Mouse (Mus musculus): ENCODE data around the gene Itpa. TPM values are rescaled to one million over a fixed set of nuclear protein-coding genes. Genes with fewer than 3 reads are reported as not detected.

Gene Itpa
- total RNA-seq, 2 experiments from 2014 or later: 42.2 to 48.9 TPM

GRCm38 (mm10) chr2:130653303-130653702 is 14.1 kb upstream of the Itpa start:
- intact Hi-C loops (cut with DNase I): no loop called here
- DNase-seq (ENCODE audit: extremely low spot score in 1 of 2, low spot score in 2 of 2): no peak

DNA sequence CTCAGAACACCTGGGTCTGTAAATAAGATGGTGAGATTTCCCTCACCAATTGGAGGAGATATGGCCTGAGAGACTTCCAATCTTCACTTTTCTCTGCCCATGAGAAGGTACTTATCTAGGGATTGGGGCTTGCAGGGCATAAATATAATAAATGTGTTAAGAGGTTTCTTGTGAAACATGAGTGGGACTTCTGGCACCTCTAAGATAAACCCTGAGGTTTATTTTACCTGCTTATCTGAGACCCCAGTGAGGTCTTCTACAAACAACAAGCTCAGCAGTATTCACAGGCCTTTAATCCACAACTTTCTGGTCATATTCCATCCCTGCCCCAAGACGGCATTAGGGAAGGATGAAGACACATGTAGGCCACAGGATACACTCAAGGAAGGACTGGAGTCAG is 13.7 kb upstream of the Itpa start:
- intact Hi-C loops (cut with DNase I): no loop called here
- no peak for DNase-seq (ENCODE audit: extremely low spot score in 1 of 2, low spot score in 2 of 2)

DNA sequence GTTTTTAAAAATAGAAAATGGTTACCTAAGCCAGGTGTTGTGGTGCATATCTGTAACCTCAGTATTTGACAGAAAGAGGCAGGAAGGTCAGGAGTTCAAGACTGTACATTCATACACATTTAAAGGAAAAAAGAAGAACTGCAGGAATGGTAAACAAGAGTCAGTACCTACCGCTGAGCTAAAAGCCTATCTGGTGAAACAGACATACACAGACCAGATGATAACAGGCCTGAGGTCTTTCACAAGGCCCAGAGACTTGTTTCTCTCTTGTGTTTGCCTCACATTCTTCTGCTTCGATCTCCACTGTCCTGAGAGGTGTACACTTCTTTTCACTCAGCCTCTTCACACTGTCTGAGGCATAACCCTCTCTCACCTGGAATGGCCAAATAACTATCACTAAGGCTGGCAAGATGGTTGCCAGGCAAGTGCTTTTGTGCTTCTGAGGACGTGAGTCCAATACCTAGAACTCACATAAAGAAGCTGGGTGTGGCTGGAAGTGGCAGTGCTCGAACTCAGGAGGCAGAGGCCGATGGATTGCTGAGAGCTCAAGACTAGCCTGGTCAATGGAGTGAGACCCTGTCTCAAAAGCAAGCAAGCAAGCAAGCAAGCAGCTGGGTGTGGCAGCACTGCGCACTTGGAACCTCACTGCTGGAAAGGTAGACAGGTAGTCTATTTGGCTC is 11.6 kb upstream of the Itpa start:
- intact Hi-C loops (cut with DNase I): no loop called here
- DNase-seq (ENCODE audit: extremely low spot score in 1 of 2, low spot score in 2 of 2): no peak

GRCm38 (mm10) chr2:130656536-130656935 is 10.9 kb upstream of the Itpa start:
- DNase-seq (ENCODE audit: extremely low spot score in 1 of 2, low spot score in 2 of 2): no peak
- intact Hi-C loops (cut with DNase I): no loop called here

GRCm38 (mm10) chr2:130657541-130657940 is 9.9 kb upstream of the Itpa start:
- peak in 1 of 2 experiments; percentile 32 for DNase-seq (ENCODE audit: extremely low spot score in 1 of 2, low spot score in 2 of 2)
- intact Hi-C loops (cut with DNase I): no loop called here

GRCm38 (mm10) chr2:130658530-130658929 is 8.9 kb upstream of the Itpa start:
- DNase-seq (ENCODE audit: extremely low spot score in 1 of 2, low spot score in 2 of 2): no peak
- intact Hi-C loops (cut with DNase I): no loop called here

DNA sequence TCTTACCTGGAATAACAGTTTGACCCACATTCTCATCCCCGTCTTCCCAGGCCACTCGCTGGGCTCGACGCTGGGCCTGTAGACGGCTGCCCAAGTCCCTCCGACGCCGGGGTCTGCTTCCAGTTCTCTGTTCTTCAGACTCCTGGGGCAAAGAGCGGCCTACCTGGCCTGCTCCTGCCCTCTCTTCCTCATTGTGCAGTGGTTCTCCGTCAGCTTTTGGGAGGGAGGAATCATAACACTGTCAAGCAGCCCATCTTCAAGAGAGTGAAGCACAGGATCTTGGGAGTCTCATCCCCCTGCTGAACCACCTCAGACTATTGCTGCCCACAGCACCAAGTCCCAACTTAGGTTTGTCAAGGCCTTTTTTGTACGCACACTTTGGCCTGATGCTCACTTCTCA is 4.1 kb upstream of the Itpa start:
- intact Hi-C loops (cut with DNase I): loop anchor here (10.0 kb wide), 1 partner anchor 99 kb away; the partner anchor contains the start of gene Mrps26
- no peak for DNase-seq (ENCODE audit: extremely low spot score in 1 of 2, low spot score in 2 of 2)

DNA sequence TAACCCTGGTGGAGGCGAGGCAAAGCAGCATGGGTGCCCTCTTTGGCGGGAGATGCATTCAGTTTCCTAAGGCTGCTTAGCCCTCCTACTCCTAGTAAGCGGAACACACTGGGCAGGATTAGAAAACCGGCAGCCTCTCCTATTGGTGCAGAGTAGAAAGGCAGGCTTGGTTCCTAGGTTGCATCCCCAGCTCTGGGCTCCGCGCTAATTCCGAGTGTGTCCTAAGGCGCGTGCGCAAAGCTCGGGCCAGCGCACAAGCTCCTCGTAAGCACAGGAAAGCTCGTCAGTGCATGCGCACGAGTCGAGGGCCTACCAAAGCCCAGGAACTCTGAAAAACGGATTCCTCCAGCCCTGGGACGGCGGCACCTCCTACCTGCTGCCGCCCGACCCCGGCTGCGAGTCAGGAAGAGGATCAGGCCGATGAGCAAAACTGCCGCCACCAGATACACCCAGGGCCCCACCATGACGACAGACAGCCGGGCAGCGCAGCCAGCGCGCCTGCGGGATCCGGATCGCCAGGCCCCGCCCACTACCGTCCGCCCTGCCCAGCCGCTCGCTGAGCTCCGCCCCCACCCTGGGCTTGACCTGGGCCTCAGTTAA is 3.2 kb upstream of the Itpa start, which contains the start of gene Ddrgk1:
Ddrgk1 (minus strand) TSS at position 558 of the 600 bp plus-strand sequence.
- DNase-seq (ENCODE audit: extremely low spot score in 1 of 2, low spot score in 2 of 2): peak; percentile 93 to 94
- intact Hi-C loops (cut with DNase I): loop anchor here (10.0 kb wide), 1 partner anchor 99 kb away; the partner anchor contains the start of gene Mrps26

DNA sequence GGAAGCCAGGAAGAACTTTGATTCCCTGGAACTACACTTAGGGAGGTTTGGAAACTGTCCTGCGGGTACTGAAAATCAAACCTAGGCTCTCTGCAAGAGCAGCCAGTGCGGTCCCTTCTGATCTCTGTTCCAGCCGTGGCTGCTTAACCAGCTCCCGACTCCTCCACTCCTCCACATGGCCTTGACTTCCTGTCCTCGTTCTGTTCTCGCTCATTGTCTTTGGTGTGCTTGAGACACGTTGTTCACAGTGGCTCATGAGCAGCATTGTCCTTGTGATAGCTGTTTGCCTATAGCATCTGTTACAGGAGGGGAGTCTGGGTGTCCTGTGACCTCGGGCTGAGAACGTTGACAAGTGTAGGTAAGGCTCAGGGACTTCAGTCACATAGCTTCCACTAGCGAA is 9.8 kb downstream of the Itpa start:
- intact Hi-C loops (cut with DNase I): no loop called here

DNA sequence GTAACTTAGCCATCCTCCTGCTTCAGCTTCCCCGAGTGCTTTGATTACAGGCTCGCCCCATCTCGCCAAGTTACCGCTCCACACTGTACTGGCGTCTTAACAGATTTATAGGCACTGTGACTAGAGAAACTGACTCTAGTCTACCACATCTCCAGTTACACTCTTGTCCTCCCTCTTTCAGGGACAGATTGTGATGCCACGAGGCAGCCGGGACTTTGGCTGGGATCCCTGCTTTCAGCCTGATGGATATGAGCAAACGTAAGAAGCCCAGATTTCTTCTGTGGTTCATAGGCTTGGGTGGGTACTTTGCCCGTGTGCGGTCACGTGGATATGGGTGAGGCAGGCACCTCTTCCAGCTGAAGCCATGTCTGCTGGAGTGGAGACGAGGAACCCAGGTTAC is 11.7 kb downstream of the Itpa start:
- DNase-seq (ENCODE audit: extremely low spot score in 1 of 2, low spot score in 2 of 2): no peak
- intact Hi-C loops (cut with DNase I): no loop called here

More for the DNA sequence above, 9.8 kb downstream of the Itpa start:
- DNase-seq (ENCODE audit: extremely low spot score in 1 of 2, low spot score in 2 of 2): no peak

DNA sequence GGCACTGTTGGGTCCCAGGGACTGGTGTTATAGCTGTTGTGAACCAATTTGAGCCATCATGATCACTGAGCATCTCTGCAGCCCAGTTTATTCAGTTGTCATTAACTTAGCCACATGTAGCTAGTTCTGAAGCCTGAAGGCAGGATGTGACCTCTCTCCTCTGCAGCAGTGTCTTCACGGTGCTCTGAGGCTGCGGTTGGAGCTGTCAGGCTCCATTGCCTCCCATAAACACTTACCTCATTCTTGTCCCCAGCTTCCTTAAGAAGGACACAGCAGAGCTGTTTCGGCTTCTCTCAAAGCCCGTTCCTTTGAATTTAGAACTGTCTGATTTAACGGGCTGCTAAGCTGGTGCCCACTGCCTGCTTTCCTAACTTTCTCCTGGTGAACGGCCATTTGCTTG is 12.5 kb downstream of the Itpa start:
- no peak for DNase-seq (ENCODE audit: extremely low spot score in 1 of 2, low spot score in 2 of 2)
- intact Hi-C loops (cut with DNase I): no loop called here

DNA sequence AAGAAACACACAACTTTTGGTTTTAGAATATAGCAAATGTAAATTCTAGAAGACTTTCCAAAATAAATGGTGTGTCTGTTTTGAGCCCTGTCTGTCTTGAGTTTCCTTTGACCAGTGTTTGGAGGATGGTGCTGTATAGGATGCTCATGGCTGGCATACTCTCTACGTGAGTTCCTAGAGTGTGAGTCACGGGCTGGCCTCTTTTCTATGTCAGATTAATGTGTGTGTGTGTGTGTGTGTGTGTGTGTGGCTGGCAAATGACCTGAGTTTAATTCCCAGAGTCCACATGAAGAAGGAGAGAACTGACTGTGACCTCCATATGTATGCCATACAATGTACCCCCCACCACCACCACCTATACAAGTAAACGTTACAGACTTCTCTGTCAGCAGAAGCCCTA is 14.1 kb downstream of the Itpa start:
- no peak for DNase-seq (ENCODE audit: extremely low spot score in 1 of 2, low spot score in 2 of 2)
- intact Hi-C loops (cut with DNase I): no loop called here

DNA sequence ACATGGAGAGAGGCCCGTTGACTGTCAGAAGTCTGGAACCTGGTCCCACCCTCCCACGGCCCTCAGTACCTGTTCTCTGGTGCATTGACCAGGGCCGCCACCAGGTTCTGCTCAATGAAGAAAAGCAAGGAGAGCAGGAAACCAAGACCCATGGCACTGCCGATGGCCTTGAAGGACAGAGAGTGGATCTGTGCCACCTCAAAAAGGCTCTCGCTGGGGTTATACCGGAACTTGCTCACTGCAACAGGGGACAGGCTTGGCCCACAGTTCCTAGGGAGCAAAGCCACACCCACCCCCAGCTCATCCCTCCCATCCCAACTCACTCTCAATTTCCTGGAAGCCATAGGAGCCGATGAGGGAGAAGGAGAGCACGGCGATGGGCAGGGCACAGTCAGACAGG is 18.0 kb downstream of the Itpa start:
- DNase-seq (ENCODE audit: extremely low spot score in 1 of 2, low spot score in 2 of 2): no peak
- intact Hi-C loops (cut with DNase I): no loop called here

DNA sequence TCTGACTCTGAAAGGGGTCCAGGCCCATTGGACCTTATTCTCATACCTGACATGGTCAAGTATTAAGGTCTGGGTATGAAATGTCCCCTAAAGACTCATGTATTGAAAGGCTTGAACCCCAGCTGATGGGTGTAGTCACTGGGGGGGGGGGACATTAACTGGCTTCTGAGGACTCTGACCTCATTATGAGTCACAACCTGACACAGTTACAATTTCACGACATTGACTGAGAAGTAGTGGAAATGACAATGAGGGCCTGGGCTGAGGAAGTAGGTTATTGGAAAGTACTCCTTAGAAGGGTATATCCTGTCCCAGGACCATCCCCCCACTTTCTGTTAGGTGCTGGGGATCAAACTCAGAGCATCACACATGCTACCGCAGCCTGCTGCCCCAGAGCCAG is 21.6 kb downstream of the Itpa start:
- intact Hi-C loops (cut with DNase I): no loop called here
- DNase-seq (ENCODE audit: extremely low spot score in 1 of 2, low spot score in 2 of 2): no peak

DNA sequence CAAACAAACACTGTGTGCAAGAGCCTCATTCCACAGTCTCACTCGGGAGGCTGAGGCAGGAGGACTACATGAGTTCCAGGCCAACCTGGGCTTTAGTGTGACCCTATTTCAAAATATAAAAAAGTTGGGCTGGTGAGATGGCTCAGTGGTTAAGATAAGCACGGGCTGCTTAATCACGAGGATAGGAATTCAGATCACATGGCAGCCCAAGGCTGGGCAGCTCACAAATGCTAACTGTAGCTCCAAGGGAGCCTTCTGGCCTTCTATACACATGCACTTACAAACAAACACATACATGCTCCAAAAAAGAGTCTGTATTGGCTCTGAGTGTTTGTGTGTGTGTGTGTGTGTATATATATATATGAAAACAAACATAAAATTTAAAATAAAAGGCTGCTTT is 26.2 kb downstream of the Itpa start:
- intact Hi-C loops (cut with DNase I): no loop called here
- no peak for DNase-seq (ENCODE audit: extremely low spot score in 1 of 2, low spot score in 2 of 2)

DNA sequence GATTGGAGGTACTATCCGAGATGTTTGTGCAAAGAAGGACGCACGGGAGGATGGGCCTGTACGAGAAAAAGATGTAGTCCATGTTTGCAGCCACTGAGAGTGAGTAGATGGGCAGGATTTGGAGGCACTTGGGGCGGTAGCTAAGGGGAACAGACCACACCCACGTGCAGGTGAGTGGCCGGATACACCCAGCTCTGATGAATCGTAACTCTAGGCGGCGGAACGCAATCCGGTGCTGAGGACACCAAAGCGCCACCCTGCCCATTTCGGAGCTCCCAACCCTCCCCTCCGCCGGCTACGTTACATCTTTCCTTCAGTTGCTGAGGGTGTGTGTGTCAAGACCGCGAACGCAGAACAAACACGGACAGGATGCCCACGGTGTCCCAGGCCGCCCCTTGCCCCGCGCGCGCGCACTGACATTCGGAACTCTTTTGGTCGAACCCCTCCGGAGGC is 29.3 kb downstream of the Itpa start:
- intact Hi-C loops (cut with DNase I): no loop called here
- DNase-seq (ENCODE audit: extremely low spot score in 1 of 2, low spot score in 2 of 2): peak in 1 of 2 experiments; percentile 43

- intact Hi-C loops (cut with DNase I): no loop called here
- peak in 1 of 2 experiments; percentile 68 for DNase-seq (ENCODE audit: extremely low spot score in 1 of 2, low spot score in 2 of 2)
Observed at GRCm38 (mm10) chr2:130697153-130697810, 29.9 kb downstream of the Itpa start, which contains the start of gene Slc4a11. Gene Slc4a11, minus strand, starts transcription at chr2:130697519.

DNA sequence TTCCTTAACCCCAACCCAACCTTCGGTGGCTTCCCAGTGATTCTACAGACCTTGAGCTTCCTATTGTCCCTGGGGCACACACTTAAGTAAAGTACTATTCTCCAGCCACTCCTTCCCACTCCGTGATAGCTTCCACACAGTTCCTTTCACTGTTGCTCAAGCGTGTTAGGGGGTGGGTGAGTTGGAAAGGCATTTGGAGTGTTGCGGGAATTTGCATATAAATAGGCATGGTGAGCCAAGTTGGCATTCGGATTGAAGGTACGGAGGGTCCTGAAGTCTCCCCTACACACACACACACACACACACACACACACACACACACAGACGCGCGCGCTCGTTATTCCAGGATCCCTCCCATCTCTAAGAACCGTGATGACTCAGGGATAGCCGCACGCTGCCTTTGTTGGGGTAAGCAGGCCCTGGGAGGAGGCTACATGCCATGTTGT is 30.4 kb downstream of the Itpa start:
- intact Hi-C loops (cut with DNase I): no loop called here
- DNase-seq (ENCODE audit: extremely low spot score in 1 of 2, low spot score in 2 of 2): no peak

- intact Hi-C loops (cut with DNase I): no loop called here
- DNase-seq (ENCODE audit: extremely low spot score in 1 of 2, low spot score in 2 of 2): no peak
Observed at GRCm38 (mm10) chr2:130704040-130705001, 36.9 kb downstream of the Itpa start.
